Mouse (Mus musculus) kidney, adult 9 months (tissue): ENCODE data around the gene Qpctl.
A peak's percentile ranks its signal among the peaks of the same experiment; 100 is the strongest.

Source experiments
- DNase-seq: peaks from one replicate; pipeline ENCODE4 v3.0.0; 2022

Qpctl gene

DNA sequence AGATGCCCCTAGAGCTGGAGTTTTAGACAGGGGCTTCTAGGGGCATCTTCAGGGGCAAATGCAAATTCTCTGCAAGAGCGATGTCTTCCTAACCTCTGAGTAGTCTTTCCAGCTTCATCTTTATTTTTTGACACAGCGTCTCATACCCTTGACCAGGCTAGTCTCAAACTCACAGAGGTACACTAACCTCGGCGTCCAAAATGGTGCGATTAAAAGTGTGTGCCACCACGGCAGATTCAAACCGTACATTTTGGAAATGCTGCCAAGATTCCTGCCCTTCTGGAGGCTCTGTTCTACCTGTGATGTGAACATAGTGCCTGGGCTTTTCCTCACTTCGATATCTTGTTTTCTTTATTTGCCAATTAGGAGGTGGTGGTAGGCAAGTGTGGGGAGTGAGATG is 30.0 kb downstream of the Qpctl start:
- DNase-seq: peak; percentile 50

DNA sequence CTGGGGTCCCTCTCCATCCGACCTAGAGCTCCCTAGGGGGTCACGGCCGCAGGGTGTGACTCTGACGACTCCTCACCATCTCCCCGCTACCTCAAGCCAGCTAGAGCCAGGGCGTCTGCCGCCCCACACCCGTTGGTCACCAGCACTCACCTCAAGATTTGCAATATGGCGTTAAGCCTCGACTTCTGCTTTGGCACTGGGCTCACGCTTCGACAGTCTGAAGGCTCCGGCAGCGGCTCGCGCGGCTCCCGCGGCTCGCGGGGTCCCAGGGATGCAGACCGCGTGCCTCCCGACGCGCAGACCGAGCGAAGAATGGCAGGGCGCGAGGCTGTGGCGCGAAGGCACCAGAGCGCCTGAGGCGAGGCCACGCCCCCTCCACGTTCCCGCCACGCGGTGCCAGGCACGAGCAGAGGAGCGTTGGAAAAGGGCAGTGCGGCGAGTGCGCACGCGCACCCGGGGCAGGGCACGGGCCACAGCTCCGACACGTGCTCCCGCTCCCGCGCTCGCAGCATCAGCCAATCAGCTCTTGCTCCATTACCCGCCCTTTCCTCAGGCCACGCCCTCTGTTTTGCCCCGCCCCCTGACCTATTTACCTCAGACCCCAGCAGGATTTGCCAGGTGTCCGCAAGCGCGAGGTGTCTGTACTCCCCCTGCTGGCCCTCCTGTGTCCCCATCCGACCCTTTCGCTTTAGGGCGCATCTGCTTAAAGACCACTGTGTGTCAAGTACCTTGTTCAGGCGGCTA is 30.9 kb downstream of the Qpctl start, which contains the start of gene Gm4969:
Gene Gm4969 (minus strand): TSS at position 341 of the 744 bp plus-strand sequence.
- DNase-seq: peak; percentile 67

DNA sequence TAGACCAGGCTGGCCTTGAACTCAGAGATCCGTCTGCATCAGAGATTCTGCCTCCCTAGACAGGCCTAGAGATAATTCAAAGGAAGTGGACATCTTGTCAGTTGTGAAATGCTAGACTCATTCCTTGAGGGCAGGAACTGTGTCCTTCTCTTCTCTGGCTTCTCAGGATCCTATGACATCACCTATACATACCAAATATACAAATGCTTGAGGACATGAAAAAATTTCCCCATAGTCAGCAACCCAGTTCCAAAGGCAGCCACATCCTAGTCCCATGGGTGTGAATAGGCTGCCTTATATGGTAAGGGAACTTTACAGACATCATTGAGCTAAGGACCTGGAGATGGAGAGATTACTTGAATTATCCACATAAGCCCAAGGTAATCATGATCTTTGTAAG is 39.5 kb downstream of the Qpctl start:
- no peak for DNase-seq

DNA sequence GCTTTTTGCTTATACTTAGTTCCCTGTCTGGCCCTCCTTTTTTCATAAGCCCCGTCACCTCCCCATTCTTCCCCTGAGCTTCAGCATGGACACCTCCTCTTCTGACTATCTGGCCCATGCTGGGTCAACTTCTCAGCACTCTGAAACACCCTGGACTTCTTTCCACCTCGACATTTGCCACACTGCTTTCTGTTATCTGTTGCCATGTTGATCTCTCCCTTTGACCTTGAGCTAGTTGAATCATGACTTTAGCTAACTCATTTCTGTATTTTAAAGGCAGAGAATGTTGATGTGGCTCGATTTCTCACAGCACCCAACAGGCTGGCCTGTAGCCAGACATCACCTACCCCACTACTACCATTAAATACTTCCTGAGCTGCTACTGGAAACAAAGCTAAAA is 41.7 kb downstream of the Qpctl start:
- no peak for DNase-seq

DNA sequence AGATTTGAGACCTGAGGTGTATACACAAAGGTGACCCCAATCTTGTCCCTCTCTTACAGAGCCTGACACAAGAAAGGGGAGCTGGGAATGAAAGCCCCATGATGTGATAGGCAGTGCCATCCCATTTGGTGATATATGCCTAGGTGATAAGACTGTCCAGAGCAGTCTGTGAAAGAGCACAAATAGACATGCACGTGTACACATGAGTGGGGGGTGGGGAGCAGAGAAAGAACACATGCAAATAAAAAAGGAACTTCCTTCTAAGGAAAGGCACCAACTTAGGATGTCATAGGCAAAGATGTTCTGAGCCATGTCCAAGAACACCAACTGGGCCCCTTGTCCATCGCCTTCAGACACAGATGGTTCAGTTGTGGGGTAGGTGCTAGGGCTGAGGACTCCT is 44.6 kb downstream of the Qpctl start:
- DNase-seq: no peak

DNA sequence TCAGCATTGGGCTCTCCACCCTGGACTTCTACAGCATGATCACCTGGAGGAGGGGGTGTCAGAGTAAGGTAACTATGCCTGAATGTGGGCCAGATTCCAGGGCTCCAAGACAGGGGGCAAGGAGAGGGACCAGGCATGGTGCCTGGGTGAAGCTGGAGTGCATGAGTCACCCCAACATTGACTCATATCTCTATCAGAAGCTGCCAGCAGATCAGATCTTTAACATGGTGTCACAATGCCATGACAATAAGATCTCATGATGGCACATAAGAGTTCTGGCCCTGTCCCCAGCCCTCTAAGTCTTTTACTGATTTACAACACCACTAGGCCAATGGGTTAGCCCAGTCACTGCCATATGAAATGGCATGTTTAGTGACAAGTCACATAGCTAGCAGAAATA is 45.4 kb downstream of the Qpctl start:
- DNase-seq: no peak

DNA sequence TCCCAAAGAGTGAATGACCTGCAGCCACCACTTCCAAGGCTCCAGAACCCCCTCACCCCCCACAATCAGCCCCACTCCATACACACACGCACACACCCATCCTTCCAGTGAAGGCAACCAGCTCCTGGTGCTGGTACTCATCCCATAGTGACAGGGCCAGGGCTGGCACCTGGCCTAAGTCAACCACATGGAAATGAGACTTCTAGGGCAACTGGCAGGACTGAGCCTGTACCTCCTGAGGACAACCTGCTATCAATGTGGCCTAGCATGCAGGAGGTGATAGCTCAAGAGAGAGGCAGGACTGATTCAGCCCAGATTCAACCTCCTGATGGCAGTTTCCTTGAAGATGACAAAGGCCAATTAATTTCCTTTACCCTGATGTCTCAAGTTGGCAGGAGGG is 48.8 kb downstream of the Qpctl start:
- DNase-seq: no peak

DNA sequence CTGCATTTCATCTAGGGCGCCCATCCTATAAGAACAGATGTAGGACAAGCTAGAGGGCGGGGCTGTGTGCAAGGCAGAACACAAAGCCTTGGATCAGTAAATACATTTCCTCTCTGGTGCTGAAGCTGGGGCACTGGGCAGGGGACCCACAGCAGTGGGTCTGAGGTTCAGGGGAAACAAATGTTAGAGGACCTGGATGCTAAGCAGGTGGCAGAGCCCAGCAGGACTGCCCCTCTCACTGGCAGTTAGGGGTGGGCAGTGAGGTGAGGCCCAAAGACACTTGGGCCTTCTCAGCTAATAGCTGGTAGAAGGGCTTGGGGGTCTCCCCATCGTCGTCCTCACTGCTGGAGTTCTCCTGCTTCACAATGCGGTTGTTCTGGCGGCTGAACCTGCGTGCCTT is 50.3 kb downstream of the Qpctl start:
- no peak for DNase-seq

DNA sequence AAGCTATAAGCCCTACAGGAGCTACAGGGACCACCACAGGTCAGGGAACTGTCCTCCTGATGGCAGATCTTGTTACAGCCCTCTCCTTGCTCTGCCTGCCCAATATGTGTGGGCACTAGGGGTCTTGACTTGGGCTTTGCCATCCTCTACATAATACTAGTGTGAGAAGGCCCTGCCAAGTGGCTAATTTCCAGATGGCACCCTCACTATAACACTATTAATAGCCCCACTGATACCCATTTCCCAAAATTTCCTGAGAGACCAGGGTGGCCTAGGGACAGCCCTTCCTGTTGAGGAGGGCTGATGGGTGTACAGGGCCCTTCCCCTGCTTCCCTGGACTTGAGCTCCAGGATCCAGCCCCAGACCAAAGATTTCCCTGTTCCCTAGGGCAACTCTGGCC is 51.2 kb downstream of the Qpctl start:
- DNase-seq: no peak

DNA sequence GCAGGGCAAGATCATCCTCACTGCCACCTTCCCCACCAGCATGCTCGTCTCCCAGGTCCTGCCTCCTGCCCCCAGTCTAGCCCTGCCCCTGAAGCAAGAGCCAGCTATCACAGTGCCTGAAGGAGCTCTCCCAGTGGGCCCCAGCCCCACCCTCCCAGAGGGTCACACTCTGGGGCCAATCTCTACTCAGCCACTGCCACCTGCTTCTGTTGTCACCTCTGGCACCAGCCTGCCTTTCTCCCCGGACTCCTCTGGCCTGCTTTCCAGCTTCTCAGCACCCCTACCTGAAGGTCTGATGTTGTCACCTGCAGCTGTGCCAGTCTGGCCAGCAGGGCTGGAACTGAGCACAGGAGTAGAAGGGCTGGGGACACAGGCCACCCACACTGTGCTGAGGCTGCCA is 51.9 kb downstream of the Qpctl start:
- no peak for DNase-seq

DNA sequence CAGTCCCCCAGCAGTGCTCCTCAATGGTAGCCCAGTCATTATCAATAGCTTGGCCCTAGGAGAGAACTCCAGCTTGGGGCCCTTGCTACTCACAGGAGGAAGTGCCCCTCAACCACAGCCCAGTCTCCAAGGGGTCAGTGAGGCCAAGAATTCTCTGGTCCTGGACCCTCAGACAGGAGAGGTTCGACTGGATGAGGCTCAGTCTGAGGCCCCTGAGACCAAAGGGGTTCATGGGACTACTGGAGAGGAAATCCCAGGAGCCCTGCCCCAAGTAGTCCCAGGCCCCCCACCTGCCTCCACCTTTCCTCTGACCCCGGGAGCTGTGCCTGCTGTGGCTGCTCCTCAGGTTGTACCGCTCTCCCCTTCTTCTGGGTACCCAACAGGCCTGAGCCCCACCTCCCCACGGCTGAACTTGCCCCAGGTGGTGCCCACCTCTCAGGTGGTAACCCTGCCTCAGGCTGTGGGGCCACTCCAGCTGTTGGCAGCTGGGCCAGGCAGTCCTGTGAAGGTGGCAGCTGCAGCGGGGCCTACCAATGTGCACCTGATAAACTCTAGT is 52.6 kb downstream of the Qpctl start:
- DNase-seq: no peak

DNA sequence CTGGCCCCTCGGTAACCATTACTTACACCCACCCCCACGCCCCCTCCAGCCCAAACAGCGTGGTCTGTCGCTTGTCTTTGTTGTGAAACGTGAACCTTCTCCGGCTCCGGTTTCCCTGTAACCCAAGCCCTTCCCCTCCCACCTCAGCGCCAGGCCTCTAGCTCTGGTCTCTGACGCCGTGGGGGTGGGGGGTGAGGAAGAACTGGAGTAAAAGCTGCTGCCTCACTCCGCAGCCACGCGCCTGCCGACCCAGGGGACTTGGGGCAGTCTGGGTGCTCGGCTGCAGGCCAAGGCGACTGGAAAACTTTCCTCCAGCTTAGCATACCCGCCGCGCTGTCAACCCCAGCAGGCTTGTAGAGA is 53.4 kb downstream of the Qpctl start:
- DNase-seq: peak; percentile 60

DNA sequence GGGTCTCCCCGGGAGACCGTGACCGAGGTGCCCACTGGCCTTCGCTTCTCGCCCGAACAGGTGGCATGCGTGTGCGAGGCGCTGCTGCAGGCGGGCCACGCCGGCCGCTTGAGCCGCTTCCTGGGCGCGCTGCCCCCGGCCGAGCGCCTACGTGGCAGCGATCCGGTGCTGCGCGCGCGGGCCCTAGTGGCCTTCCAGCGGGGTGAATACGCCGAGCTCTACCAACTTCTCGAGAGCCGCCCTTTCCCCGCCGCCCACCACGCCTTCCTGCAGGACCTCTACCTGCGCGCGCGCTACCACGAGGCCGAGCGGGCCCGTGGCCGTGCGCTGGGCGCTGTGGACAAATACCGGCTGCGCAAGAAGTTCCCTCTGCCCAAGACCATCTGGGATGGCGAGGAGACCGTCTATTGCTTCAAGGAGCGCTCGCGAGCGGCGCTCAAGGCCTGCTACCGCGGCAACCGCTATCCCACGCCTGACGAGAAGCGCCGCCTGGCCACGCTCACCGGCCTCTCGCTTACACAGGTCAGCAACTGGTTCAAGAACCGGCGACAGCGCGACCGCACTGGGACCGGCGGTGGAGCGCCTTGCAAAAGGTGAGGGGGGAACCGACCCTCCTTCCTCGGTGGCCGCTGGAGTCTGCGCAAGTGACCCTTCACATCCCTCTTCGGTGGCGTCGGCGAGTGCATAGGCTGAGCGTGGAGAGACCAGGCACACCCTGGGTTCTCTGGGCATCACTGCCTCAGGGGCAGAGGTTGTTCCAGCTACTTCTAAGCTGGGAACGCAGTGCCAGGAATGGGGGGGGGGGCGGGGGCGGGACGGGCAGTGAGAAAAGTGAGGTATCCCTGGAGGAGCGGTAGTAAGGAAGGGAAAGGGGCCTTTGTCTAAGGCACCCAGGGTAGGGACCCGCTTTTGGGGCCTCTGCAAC is 54.0 kb downstream of the Qpctl start:
- DNase-seq: peak; percentile 63

DNA sequence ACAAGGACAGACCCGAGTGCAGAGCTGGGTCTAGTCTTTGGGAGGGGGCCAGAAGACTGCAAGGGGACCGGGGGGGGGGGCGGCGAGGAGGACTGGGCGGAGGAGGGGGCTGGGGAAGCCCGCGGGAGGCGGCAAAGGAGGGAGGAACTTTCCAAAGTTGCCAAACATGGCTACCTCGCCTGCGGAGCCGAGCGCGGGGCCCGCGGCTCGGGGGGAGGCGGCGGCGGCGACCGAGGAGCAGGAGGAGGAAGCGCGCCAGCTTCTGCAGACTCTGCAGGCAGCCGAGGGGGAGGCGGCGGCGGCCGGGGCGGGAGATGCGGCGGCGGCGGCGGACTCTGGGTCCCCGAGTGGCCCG is 54.6 kb downstream of the Qpctl start, which contains the start of gene Six5:
Gene Six5 (plus strand): TSS at position 124 of the 355 bp plus-strand sequence.
- DNase-seq: no peak

DNA sequence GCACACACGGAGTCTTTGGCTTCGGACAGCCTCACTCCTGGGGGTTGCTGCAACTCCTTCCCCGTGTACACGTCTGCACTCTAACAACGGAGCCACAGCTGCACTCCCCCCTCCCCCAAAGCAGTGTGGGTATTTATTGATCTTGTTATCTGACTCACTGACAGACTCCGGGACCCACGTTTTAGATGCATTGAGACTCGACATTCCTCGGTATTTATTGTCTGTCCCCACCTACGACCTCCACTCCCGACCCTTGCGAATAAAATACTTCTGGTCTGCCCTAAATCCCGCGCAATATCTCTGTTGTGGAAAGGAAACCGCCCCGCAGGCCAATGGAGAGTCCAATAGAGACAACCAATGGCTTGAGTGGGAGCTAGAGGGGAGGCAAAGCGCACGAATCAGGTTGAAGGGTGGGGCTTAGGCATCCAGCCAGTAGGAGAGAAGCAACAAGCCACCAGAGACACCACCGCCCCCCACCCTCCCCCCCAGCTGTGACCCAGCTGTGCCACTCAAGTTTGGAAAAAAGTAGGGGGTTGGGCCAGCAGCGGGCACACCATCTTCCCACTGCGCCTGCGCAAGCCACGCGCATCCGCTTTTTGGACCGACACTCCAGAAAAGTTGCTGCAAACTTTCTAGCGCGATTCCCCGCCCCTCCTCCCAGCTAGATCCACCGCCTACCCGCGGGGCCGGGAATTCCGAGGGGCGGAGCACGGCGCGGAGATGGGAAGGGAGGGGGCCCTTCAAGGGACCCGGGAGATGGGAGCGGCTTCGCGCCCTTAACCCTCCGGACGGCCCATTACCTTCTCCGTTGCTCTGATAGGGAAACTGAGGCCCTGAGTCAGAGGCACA is 55.3 kb downstream of the Qpctl start:
- DNase-seq: peak; percentile 99

DNA sequence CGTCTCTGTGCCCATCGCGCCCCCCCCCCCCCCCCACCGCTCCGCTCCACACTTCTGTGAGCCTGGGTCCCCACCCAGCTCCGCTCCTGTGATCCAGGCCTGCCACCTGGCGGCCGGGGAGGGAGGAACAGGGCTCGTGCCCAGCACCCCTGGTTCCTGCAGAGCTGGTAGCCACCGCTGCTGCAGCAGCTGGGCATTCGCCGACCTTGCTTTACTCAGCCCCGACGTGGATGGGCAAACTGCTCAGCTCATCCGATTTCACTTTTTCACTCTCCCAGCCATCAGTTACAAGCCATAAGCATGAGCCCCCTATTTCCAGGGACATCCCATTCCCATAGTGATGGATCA is 55.9 kb downstream of the Qpctl start:
- peak; percentile 91 for DNase-seq

DNA sequence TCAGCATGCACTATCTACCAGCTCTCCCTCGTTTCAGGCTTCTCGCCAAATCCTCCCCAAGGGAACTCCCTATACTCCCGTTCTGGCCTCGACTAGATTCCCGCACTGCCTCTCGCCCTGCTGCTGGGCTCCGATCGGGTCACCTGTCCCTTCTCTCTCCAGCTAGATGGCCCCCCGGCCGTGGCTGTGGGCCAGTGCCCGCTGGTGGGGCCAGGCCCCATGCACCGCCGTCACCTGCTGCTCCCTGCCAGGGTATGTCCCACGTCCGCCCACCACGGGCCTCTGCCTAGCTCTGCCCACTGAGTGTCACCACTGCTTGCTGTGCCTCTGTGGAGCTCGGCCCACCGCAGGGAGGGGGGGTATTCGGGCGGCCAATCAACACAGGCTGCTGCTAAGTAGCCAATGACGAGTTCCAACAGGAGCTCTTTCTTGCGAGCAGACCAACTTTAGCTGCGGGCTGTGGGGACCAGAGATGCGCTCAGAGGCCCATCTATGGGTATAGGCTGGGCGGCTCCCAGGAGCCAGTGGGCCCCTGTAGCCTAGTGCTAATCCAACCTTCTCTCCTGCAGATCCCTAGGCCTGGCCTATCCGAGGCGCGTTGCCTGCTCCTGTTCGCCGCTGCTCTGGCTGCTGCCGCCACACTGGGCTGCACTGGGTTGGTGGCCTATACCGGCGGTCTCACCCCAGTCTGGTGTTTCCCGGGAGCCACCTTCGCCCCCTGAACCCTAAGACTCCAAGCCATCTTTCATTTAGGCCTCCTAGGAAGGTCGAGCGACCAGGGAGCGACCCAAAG is 56.5 kb downstream of the Qpctl start:
- peak; percentile 70 for DNase-seq

DNA sequence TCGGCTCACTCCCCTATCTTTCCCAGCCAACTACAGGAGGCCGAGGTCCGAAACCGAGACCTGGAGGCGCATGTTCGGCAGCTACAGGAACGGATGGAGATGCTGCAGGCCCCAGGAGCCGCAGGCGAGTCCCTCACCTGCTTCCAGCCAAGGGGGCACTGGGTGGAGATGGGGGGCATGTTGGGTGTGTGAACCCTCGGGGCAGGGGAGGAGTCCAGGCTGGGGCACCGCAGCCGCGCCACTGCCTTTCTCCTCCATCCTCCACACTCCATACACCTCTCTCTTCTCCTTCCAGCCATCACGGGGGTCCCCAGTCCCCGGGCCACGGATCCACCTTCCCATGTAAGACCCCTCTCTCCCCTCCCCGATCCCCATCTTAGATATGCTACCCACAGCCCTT is 57.2 kb downstream of the Qpctl start:
- no peak for DNase-seq
